Mouse (Mus musculus): ENCODE measurements at regions not wholly inside any gene's neighbourhood (a gene's known extent, or its start where the extent isn't known, plus 50 kb on each side); places are given as distances from the start of the nearest gene placed in this dataset.

DNA sequence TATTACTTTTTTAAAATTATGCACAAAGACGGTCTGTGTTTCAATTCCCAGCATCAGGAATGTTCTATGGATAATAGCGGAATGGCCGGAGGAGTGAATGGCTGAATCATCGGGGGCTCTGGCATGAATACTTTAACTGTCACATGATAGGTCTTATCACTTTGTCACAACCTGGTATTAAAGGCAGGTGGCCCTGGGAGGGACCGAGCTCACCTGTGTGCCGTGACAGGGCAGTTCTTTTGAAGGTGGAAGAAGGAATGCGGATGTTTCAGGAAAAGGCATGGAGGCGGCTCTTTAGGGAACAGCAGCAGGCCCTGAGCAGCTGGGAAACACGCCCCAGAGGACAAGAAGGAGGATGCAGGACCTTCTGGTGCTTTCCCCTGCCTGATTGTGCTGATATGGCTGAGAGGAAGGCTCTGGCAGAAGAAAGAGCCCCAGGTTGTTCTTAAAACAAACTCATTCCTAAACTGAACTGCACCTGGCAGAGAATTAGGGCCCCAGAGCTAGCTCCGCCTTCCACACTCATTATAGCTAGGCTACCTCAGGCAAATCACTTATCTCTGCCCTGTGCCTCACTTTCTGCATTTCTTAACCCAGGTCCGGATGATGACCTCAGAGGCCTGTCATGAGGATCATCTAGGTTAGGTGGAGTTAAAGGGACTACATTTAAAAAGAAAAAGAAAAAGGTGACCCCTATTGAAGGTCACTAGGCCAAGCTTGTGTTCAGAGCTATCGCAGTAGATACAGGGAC is 184.8 kb upstream of the Bcor start:
- TF ChIP-seq TAL1 (IDR thresholded peaks at IDR 0.05; ENCODE audit: low read length) = no peak
- no peak for TF ChIP-seq GATA1 (IDR thresholded peaks at IDR 0.05; ENCODE audit: low read length)

All from erythroblast, embryonic 14.5 days (primary cell).